Mouse (Mus musculus): ENCODE results near the gene Gatad2a. TPM values are rescaled to one million over a fixed set of nuclear protein-coding genes. Genes with fewer than 3 reads are reported as not detected.
A peak's percentile ranks its signal among the peaks of the same experiment; 100 is the strongest.

Gatad2a gene
- polyA plus RNA-seq, 1 experiment from 2014 or later, result 92.7 TPM

- Histone ChIP-seq H3K27me3 (ENCODE audit: control insufficient read depth, insufficient read depth, low read length) (peaks cover 82% of the 10 kb centered on the region), H3K9me3 (ENCODE audit: control insufficient read depth, low read length) (no peaks in the 10 kb centered on the region), H3K27ac (ENCODE audit: low read depth, low read length) (no peak overlapping the region), H3K4me3 (ENCODE audit: low read depth, low read length) (peak overlapping the region; percentile 33), H3K4me2 (ENCODE audit: low read depth) (peak overlapping the region; percentile 36), H3K4me1 (ENCODE audit: control insufficient read depth, insufficient read depth, low read length) (no peaks in the 10 kb centered on the region), H3K36me3 (ENCODE audit: control insufficient read depth, insufficient read depth, low read length) (no peaks in the 10 kb centered on the region), H3K9ac (ENCODE audit: low read length) (no peak overlapping the region)
- ATAC-seq (ENCODE audit: insufficient read depth, low FRiP score, low TSS enrichment) (0 out of 2 replicates have a peak, but pooled peaks have one; percentile 22), DNase-seq (ENCODE audit: low spot score) (peak; percentile 71)
- whole genome bisulfite sequencing, result 6% methylated on average over 98 of the region's 103 CpGs
These were observed 114.0 kb downstream of the Gatad2a start for GRCm38 (mm10) chr8:69882021-69882756.

GRCm38 (mm10) chr8:69881261-69881865 is 114.8 kb downstream of the Gatad2a start:
- Histone ChIP-seq H3K27me3 (ENCODE audit: control insufficient read depth, insufficient read depth, low read length) (peaks cover 73% of the 10 kb centered on the region), H3K9ac (ENCODE audit: low read length) (no peak overlapping the region), H3K27ac (ENCODE audit: low read depth, low read length) (no peak overlapping the region), H3K4me2 (ENCODE audit: low read depth) (peak overlapping the region; percentile 36), H3K4me1 (ENCODE audit: control insufficient read depth, insufficient read depth, low read length) (no peaks in the 10 kb centered on the region), H3K36me3 (ENCODE audit: control insufficient read depth, insufficient read depth, low read length) (no peaks in the 10 kb centered on the region), H3K4me3 (ENCODE audit: low read depth, low read length) (peak overlapping the region; percentile 33), H3K9me3 (ENCODE audit: control insufficient read depth, low read length) (no peaks in the 10 kb centered on the region)
- no peak for ATAC-seq (ENCODE audit: insufficient read depth, low FRiP score, low TSS enrichment)
- DNase-seq (ENCODE audit: low spot score), result no peak
- WGBS, result 21% methylated on average over 79 of the region's 79 CpGs

GRCm38 (mm10) chr8:69880841-69881240 is 115.3 kb downstream of the Gatad2a start:
- Histone ChIP-seq H3K4me1 (ENCODE audit: control insufficient read depth, insufficient read depth, low read length) (no peaks in the 10 kb centered on the region), H3K9me3 (ENCODE audit: control insufficient read depth, low read length) (no peaks in the 10 kb centered on the region), H3K36me3 (ENCODE audit: control insufficient read depth, insufficient read depth, low read length) (no peaks in the 10 kb centered on the region), H3K9ac (ENCODE audit: low read length) (no peak overlapping the region), H3K4me2 (ENCODE audit: low read depth) (no peak overlapping the region), H3K27ac (ENCODE audit: low read depth, low read length) (no peak overlapping the region), H3K27me3 (ENCODE audit: control insufficient read depth, insufficient read depth, low read length) (peaks cover 68% of the 10 kb centered on the region), H3K4me3 (ENCODE audit: low read depth, low read length) (peak overlapping the region; percentile 33)
- WGBS, result 12% methylated on average over 37 of the region's 37 CpGs
- ATAC-seq (ENCODE audit: insufficient read depth, low FRiP score, low TSS enrichment) (no peak), DNase-seq (ENCODE audit: low spot score) (no peak)

- H3K27ac ChIP-seq (ENCODE audit: low read depth, low read length), result no peak overlapping the region
- H3K36me3 ChIP-seq (ENCODE audit: control insufficient read depth, insufficient read depth, low read length), result no peaks in the 10 kb centered on the region
- ATAC-seq (ENCODE audit: insufficient read depth, low FRiP score, low TSS enrichment), result no peak
- no peak overlapping the region for H3K9ac ChIP-seq (ENCODE audit: low read length)
- no peaks in the 10 kb centered on the region for H3K9me3 ChIP-seq (ENCODE audit: control insufficient read depth, low read length)
- H3K4me2 ChIP-seq (ENCODE audit: low read depth), result no peak overlapping the region
- WGBS, result 62% methylated on average over 8 of the region's 8 CpGs
- H3K27me3 ChIP-seq (ENCODE audit: control insufficient read depth, insufficient read depth, low read length), result peaks cover 57% of the 10 kb centered on the region
- no peak overlapping the region for H3K4me3 ChIP-seq (ENCODE audit: low read depth, low read length)
- H3K4me1 ChIP-seq (ENCODE audit: control insufficient read depth, insufficient read depth, low read length), result no peaks in the 10 kb centered on the region
- no peak for DNase-seq (ENCODE audit: low spot score)
These were observed 116.5 kb downstream of the Gatad2a start for GRCm38 (mm10) chr8:69879678-69880077.

GRCm38 (mm10) chr8:69877992-69878391 is 118.2 kb downstream of the Gatad2a start:
- H3K27ac ChIP-seq (ENCODE audit: low read depth, low read length), result no peak overlapping the region
- H3K36me3 ChIP-seq (ENCODE audit: control insufficient read depth, insufficient read depth, low read length), result no peaks in the 10 kb centered on the region
- no peak overlapping the region for H3K9ac ChIP-seq (ENCODE audit: low read length)
- ATAC-seq (ENCODE audit: insufficient read depth, low FRiP score, low TSS enrichment) (no peak), DNase-seq (ENCODE audit: low spot score) (no peak)
- no peak overlapping the region for H3K4me3 ChIP-seq (ENCODE audit: low read depth, low read length)
- H3K27me3 ChIP-seq (ENCODE audit: control insufficient read depth, insufficient read depth, low read length), result peaks cover 40% of the 10 kb centered on the region
- no peak overlapping the region for H3K4me2 ChIP-seq (ENCODE audit: low read depth)
- no peaks in the 10 kb centered on the region for H3K9me3 ChIP-seq (ENCODE audit: control insufficient read depth, low read length)
- WGBS, result 53% methylated on average over 3 of the region's 3 CpGs
- no peaks in the 10 kb centered on the region for H3K4me1 ChIP-seq (ENCODE audit: control insufficient read depth, insufficient read depth, low read length)

- Histone ChIP-seq H3K9me3 (ENCODE audit: control insufficient read depth, low read length) (no peaks in the 10 kb centered on the region), H3K27ac (ENCODE audit: low read depth, low read length) (no peak overlapping the region), H3K4me2 (ENCODE audit: low read depth) (no peak overlapping the region), H3K4me1 (ENCODE audit: control insufficient read depth, insufficient read depth, low read length) (no peaks in the 10 kb centered on the region), H3K4me3 (ENCODE audit: low read depth, low read length) (no peak overlapping the region), H3K27me3 (ENCODE audit: control insufficient read depth, insufficient read depth, low read length) (peaks cover 34% of the 10 kb centered on the region), H3K9ac (ENCODE audit: low read length) (no peak overlapping the region), H3K36me3 (ENCODE audit: control insufficient read depth, insufficient read depth, low read length) (no peaks in the 10 kb centered on the region)
- ATAC-seq (ENCODE audit: insufficient read depth, low FRiP score, low TSS enrichment) (no peak), DNase-seq (ENCODE audit: low spot score) (no peak)
- 82% methylated on average over 4 of the region's 4 CpGs for WGBS
These were observed 118.8 kb downstream of the Gatad2a start for GRCm38 (mm10) chr8:69877396-69877795.

- no peak overlapping the region for H3K4me3 ChIP-seq (ENCODE audit: low read depth, low read length)
- no peaks in the 10 kb centered on the region for H3K4me1 ChIP-seq (ENCODE audit: control insufficient read depth, insufficient read depth, low read length)
- H3K9ac ChIP-seq (ENCODE audit: low read length), result no peak overlapping the region
- ATAC-seq (ENCODE audit: insufficient read depth, low FRiP score, low TSS enrichment) (no peak), DNase-seq (ENCODE audit: low spot score) (no peak)
- WGBS, result 78% methylated on average over 10 of the region's 10 CpGs
- H3K9me3 ChIP-seq (ENCODE audit: control insufficient read depth, low read length), result no peaks in the 10 kb centered on the region
- H3K4me2 ChIP-seq (ENCODE audit: low read depth), result no peak overlapping the region
- no peaks in the 10 kb centered on the region for H3K36me3 ChIP-seq (ENCODE audit: control insufficient read depth, insufficient read depth, low read length)
- peaks cover 30% of the 10 kb centered on the region for H3K27me3 ChIP-seq (ENCODE audit: control insufficient read depth, insufficient read depth, low read length)
- H3K27ac ChIP-seq (ENCODE audit: low read depth, low read length), result no peak overlapping the region
These were observed 119.2 kb downstream of the Gatad2a start for GRCm38 (mm10) chr8:69876967-69877366.

GRCm38 (mm10) chr8:69876097-69876496 is 120.1 kb downstream of the Gatad2a start:
- Histone ChIP-seq H3K4me3 (ENCODE audit: low read depth, low read length) (no peak overlapping the region), H3K27me3 (ENCODE audit: control insufficient read depth, insufficient read depth, low read length) (peaks cover 21% of the 10 kb centered on the region)
- 54% methylated on average over 10 of the region's 10 CpGs for WGBS

GRCm38 (mm10) chr8:69874654-69875053 is 121.5 kb downstream of the Gatad2a start:
- Histone ChIP-seq H3K27ac (ENCODE audit: low read depth, low read length) (no peak overlapping the region), H3K27me3 (ENCODE audit: control insufficient read depth, insufficient read depth, low read length) (peaks cover 7% of the 10 kb centered on the region), H3K4me2 (ENCODE audit: low read depth) (no peak overlapping the region), H3K9me3 (ENCODE audit: control insufficient read depth, low read length) (no peaks in the 10 kb centered on the region), H3K4me1 (ENCODE audit: control insufficient read depth, insufficient read depth, low read length) (no peaks in the 10 kb centered on the region), H3K9ac (ENCODE audit: low read length) (no peak overlapping the region), H3K4me3 (ENCODE audit: low read depth, low read length) (no peak overlapping the region), H3K36me3 (ENCODE audit: control insufficient read depth, insufficient read depth, low read length) (no peaks in the 10 kb centered on the region; the same call in 1 of the 2 replicates)
- DNase-seq (ENCODE audit: low spot score), result no peak
- WGBS, result 88% methylated on average over 13 of the region's 13 CpGs
- no peak for ATAC-seq (ENCODE audit: insufficient read depth, low FRiP score, low TSS enrichment)

More at GRCm38 (mm10) chr8:69876097-69876496, 120.1 kb downstream of the Gatad2a start:
- no peak for DNase-seq (ENCODE audit: low spot score)
- ATAC-seq (ENCODE audit: insufficient read depth, low FRiP score, low TSS enrichment), result no peak
- Histone ChIP-seq H3K36me3 (ENCODE audit: control insufficient read depth, insufficient read depth, low read length) (no peaks in the 10 kb centered on the region; the same call in 1 of the 2 replicates), H3K4me2 (ENCODE audit: low read depth) (no peak overlapping the region), H3K9ac (ENCODE audit: low read length) (no peak overlapping the region), H3K27ac (ENCODE audit: low read depth, low read length) (no peak overlapping the region), H3K4me1 (ENCODE audit: control insufficient read depth, insufficient read depth, low read length) (no peaks in the 10 kb centered on the region), H3K9me3 (ENCODE audit: control insufficient read depth, low read length) (no peaks in the 10 kb centered on the region)
